Mouse (Mus musculus): ENCODE measurements at regions not wholly inside any gene's neighbourhood (a gene's known extent, or its start where the extent isn't known, plus 50 kb on each side); places are given as distances from the start of the nearest gene placed in this dataset.
"Not testable (repeated sequence)": the region's sequence is repeated elsewhere in the genome, so short reads cannot be mapped to it uniquely, and the experiment has no call there.

GRCm38 (mm10) chr17:17005267-17005666 lies 58.6 kb upstream of the Zfp960 start:
- WGBS: 7% methylated on average over 11 of the region's 11 CpGs
- H3K9me3 ChIP-seq (ENCODE audit: control insufficient read depth, low read length); H3K27me3 ChIP-seq (replicated peaks; ENCODE audit: control insufficient read depth, insufficient read depth, low read length); H3K36me3 ChIP-seq (ENCODE audit: control insufficient read depth, insufficient read depth); H3K4me1 ChIP-seq (replicated peaks; ENCODE audit: control insufficient read depth, insufficient read depth, low read length); ATAC-seq: not testable (repeated sequence)
- H3K4me2 ChIP-seq (ENCODE audit: low read length): peak overlapping the region; percentile 51
- peak overlapping the region; percentile 43 for H3K4me3 ChIP-seq (replicated peaks; ENCODE audit: low read length)
- peak overlapping the region; percentile 46 for H3K9ac ChIP-seq (replicated peaks; ENCODE audit: low read depth, low read length)
- H3K27ac ChIP-seq (ENCODE audit: low read length): peak overlapping the region; percentile 36; the same call in 1 of the 2 replicates
